Mouse (Mus musculus): ENCODE measurements around the gene Ptprd.

GRCm38 (mm10) chr4:77361728-77362127, 850.0 kb downstream of the Ptprd start:
- TF ChIP-seq FLI1 (IDR thresholded peaks at IDR 0.05; ENCODE audit: low read length) (no peak), GATA1 (IDR thresholded peaks at IDR 0.05; ENCODE audit: borderline replicate concordance, low read length) (no peak)
